Mouse (Mus musculus) gastrocnemius, postnatal 10 days (tissue): Measurements from ENCODE around the gene Zdhhc14. TPM values are rescaled to one million over a fixed set of nuclear protein-coding genes. Genes with fewer than 3 reads are reported as not detected.
"Not testable (repeated sequence)": the region's sequence is repeated elsewhere in the genome, so short reads cannot be mapped to it uniquely, and the experiment has no call there.

Source experiments
- DNase-seq: peaks from one replicate; pipeline ENCODE4 v3.0.0; 2021; ENCODE audit warnings: mixed read lengths
- total RNA-seq, 2 experiments: library from RNA; stranded (reverse); gene quantifications; 2 replicates each; pipeline ENCODE4 v1.2.3; 2021

Gene Zdhhc14
- total RNA-seq, 2 experiments from 2014 or later = 2.8 to 4.0 TPM

DNA sequence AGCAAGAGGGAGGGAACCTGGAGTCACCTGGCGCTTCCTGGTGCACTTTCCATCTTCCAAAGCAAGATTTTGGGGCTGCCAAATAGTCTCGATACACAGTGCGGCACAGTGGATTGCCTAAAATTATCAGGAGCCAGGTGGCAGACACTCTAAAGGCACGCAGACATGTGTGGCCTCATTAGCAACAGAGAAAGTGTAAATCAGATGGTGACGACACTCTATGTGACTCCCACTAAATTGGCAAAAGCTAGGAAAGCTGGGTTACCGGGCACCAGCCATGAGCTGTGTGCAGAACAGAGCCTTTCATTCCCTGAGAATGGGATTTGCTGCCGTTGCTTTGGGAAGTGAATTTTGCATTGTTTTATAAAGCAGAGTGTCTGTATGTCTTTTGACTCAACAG is 115.0 kb downstream of the Zdhhc14 start:
- DNase-seq = no peak

- no peak for DNase-seq
Measured at GRCm38 (mm10) chr17:5609875-5610552, 117.7 kb downstream of the Zdhhc14 start.

DNA sequence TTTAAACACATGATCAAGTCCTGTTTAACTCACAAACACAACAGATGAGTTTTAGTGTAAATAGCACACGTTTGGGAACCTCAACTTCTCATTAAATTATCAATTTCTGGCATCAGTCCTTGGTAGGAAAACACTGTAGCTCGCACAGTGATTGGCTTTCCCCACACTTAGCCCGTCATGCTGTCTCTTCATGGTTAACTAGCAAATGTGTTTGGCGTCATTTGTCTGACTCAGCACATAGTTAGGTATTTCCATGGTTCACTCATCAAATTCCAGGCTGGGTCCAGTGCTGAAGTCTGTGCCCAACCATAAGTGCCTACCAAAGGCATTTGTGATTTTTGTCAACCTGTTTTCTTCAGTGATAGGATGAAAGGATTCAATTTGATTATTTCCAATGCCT is 119.9 kb downstream of the Zdhhc14 start:
- no peak for DNase-seq

GRCm38 (mm10) chr17:5614771-5615318 is 122.5 kb downstream of the Zdhhc14 start:
- no peak for DNase-seq

DNA sequence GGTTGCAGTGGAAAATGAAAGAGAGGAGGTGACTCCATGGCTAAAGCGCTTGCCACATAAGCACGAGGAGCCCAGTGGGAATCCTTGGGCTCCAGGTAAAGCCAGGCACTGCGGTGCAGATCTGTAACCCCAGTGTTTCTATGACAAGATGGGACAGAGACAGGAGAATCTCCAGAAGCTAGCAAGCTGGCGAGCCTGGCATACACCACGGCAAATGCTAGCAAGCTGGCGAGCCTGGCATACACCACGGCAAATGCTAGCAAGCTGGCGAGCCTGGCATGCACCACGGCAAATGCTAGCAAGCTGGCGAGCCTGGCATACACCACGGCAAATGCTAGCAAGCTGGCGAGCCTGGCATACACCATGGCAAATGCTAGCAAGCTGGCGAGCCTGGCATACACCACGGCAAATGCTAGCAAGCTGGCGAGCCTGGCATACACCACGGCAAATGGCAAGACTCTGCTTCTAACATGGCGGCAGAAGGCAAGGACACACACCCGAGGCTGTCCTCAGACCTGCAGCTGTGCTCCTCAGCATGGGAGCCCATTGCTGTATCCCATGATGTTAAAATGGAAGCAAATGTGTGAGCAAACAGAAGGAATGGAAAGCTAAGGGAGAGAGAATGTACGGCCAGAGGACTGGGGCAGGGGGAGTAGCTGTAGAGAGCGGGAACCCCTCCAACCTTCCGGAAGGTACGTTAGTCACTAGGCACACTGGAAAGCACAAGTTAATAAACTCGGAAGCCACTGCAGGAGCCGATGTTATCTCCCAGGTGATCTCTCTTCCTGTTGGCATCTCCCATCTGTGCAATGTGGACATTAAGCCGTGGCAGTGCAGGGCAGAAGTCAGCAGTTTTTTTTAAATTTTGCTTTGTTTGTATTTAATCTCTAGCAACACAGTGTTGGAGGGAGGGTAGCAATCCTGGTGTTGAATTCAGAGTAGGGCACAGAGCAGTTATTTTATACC is 129.6 kb downstream of the Zdhhc14 start:
- no peak for DNase-seq

GRCm38 (mm10) chr17:5622764-5623163 is 130.4 kb downstream of the Zdhhc14 start:
- no peak for DNase-seq

DNA sequence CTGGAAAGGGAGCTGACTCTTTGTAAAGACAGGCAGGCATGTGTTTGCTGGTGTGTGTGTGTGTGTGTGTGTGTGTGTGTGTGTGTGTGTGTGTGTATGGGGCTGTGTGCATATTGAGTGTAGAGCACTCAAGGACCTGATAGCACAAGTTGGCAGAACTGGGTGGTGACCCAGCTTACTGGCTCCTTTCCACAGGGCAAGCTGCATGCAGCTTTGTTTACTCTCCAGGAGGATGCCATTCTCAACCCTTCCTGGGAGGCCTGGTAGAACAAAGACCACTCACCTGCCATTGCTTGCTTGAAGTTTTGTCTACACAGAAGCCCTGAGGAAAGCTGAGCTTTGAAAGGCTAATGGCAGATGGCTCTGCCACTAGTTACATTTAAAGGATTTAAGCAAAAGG is 130.8 kb downstream of the Zdhhc14 start:
- no peak for DNase-seq

- not testable (repeated sequence) for DNase-seq
Measured at GRCm38 (mm10) chr17:5624815-5625214, 132.5 kb downstream of the Zdhhc14 start.

DNA sequence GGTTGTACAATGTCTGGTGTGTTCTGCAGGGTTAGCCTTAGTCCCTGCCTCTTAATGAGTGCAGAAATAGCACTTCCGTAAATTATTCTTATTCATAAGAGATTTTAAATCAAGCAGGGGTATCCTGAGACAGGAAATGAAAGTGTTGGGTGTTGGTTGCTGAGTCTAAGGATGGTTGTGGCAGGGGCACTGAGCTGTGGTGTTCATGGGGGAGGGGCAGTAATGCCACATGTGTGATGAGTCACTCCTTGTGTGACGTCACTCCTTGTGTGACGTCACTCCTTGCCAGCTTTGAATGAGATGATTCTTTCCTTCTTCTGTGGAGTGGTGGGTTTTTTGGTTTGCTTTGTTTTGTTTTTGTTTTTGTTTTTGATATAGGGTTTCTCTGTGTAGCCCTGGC is 134.0 kb downstream of the Zdhhc14 start:
- no peak for DNase-seq

DNA sequence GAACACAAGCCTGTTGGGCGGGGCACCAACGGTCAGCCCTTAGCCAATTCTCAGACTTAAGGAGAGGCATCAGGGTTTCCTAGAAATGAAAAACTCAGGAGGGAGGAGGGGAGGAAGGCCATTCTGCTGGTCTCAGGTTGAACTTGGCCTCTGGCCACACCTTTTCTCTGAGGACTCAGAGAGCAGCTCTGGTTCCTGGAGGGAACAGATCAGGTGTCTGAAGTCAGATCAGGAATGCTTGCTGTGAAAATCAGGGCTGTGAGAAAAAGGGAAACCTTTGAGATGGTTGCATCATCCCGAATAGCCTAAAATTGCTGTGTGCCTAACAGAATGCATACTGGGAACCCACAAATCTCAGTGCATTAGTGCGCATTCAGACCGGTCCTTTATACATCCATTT is 135.3 kb downstream of the Zdhhc14 start:
- no peak for DNase-seq

- no peak for DNase-seq
Measured at GRCm38 (mm10) chr17:5629651-5630050, 137.3 kb downstream of the Zdhhc14 start.

- no peak for DNase-seq
Measured at GRCm38 (mm10) chr17:5635254-5635653, 142.9 kb downstream of the Zdhhc14 start.

GRCm38 (mm10) chr17:5641436-5641835 is 149.1 kb downstream of the Zdhhc14 start:
- no peak for DNase-seq

DNA sequence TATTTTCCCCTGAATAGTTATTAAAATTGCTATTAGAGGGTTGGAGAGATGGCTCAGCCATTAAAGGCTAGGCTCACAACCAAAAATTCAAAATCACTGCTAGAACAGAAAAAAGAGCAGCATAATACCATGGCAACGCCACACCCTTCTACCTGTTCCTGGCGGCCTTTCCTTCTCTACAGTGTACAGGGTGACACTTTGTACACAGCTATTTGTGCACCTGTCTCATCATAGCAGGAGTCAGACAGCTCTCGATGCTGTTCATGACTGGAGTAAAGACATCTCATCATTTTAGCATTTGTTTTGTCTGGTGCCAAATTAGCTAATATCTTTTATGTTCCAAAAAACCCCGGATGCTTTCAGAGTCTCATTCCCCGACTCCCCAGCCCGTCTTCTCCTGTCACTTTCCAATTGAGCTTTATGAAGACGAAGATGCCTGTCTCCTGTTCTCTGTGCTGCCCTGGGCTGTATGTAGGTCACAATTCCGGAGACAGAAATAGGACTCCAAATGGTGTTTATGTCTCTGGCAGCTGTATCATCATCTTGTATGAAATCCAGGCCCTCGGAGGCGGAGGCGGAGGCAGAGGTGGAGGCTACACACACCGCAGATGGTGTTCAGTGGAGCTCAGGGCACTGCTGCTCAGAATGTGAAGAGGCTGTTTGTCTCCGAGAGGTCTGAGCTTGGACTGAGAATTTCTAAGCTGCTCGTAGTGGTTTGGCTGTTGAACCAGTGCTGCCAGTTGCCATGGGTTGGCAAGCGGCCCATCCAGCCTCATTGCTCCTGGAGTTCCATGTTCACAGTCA is 150.8 kb downstream of the Zdhhc14 start:
- DNase-seq = peak; percentile 41

DNA sequence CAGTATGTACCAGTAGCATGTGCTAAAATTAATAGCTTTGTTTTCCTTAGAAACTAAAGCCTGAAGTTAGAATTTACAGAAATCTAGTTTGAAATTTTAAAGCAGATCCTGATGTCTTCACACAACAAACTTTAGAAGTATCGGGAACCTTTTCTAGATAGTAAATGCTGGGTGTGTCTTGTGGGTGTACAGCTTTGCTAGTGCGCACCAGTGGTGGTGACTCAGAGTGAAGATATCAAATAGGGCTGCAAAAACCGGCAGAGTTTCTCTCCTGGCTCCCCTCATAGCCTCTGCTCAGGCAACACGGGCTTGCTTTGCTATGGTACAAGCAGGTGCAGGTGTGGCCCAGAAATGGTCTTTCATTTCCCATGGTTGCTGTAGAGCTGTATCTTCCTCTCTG is 157.8 kb downstream of the Zdhhc14 start:
- DNase-seq = no peak

DNA sequence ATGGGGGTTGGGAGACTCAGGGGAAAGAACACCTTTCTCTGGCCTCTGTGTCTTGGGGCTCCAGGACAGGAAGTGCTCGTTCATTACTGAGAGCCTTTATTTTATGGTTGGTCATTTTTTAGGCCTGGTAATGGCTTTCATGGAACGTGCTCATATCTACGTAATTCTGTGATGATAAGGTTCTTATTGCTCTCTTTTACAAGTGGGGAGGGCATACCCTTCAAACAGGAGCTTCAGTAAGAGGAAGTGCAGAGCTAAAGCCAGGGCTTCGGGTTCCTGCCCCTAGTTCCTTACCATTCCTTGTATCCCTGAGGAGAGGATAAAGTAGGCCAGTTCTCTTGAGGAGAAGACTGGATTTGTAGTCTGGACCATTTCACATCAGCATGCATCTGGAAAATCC is 158.3 kb downstream of the Zdhhc14 start:
- no peak for DNase-seq

- no peak for DNase-seq
Measured at GRCm38 (mm10) chr17:5651551-5651950, 159.2 kb downstream of the Zdhhc14 start.

GRCm38 (mm10) chr17:5653981-5654380 is 161.6 kb downstream of the Zdhhc14 start:
- DNase-seq = peak; percentile 20

DNA sequence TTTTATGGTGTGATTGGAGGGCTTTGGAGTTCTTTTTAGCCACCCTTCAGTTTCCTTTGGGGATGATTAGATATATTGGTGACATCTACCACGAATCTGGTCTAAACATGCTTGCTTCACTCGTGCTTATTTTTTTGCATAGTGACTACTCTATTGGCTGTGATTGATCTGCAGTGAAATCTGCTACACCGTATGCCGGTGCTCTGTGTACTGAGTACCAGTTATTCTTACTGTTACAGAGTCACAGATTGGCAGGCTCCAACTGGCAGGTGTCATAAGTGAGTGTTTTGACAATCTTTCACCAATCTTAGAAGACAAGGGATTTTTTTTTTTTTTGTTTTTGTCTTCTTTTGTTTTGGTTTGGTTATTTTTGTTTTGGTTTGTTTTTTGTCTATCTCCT is 163.2 kb downstream of the Zdhhc14 start:
- DNase-seq = no peak

DNA sequence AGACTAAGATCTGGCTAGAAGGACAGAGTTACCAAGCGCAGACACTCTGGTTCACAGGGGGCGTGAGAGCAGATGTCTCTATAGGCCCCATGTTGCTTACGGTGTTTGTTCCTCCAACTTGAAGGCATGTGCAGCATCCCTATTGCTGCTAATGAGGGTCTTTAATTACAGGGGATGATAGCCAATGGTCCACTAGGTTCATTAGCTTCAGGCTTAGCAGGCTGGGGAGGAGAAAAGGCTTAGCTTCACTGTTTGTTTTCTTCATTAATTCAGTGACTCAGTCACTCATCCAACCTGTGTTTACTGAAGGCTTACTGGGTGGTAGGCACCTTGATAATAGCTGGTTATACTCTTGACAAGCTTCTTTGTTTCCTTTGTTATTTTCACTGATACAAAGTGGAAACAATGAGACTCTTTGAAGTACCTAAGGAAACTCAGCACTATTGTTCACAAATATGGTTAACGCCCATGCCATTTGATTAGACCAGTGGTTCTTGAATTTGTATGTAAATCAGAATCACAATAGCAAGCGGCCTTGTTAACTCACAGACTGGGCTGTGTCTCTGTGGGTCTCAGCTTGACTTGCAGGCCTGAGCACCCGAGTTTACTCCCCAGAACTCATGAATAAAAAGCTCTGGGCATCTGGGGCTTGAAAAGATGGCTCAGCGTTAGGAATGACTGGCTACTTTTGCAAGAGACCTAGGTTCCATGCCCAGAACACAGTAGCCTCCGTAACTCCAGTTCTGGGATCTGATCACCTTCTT is 168.1 kb downstream of the Zdhhc14 start:
- DNase-seq = no peak

GRCm38 (mm10) chr17:5666652-5667051 is 174.3 kb downstream of the Zdhhc14 start:
- DNase-seq = no peak

- no peak for DNase-seq
Measured at GRCm38 (mm10) chr17:5668456-5668855, 176.1 kb downstream of the Zdhhc14 start.
